Mouse (Mus musculus) limb, embryonic 11.5 days (tissue): ENCODE results near the gene Gab2. TPM values are rescaled to one million over a fixed set of nuclear protein-coding genes. Genes with fewer than 3 reads are reported as not detected.
A peak's percentile ranks its signal among the peaks of the same experiment; 100 is the strongest.

Experiments
- ATAC-seq: fragments of 200-750 bp; cut with Nextera tagmentation; 2 replicates; pipeline ENCODE4 v1.8.0; 2017; ENCODE audit warnings: low read depth; ENCODE audit not compliant: insufficient number of reproducible peaks, low FRiP score, low TSS enrichment
- DNase-seq: peaks from one replicate; pipeline ENCODE4 v3.0.0-alpha.2; 2015; ENCODE audit warnings: low spot score
- H3K27ac ChIP-seq: fragments of 300-500 bp; sonication (generic); replicated peaks from 2 replicates; pipeline ENCODE4 v1.5.1; 2014; ENCODE audit warnings: low read depth, mild to moderate bottlenecking, low read length
- H3K27me3 ChIP-seq: fragments of 300-500 bp; sonication (generic); 2 replicates; pipeline ENCODE4 v1.6.1; 2014; ENCODE audit warnings: mild to moderate bottlenecking, low read length, mixed read lengths; ENCODE audit not compliant: control insufficient read depth, insufficient read depth
- H3K36me3 ChIP-seq: fragments of 300-500 bp; sonication (generic); 2 replicates; pipeline ENCODE4 v1.6.1; 2014; ENCODE audit warnings: mild to moderate bottlenecking, low read length, moderate library complexity, mixed read lengths; ENCODE audit not compliant: control insufficient read depth, insufficient read depth
- H3K4me1 ChIP-seq: fragments of 300-500 bp; sonication (generic); 2 replicates; pipeline ENCODE4 v1.6.1; 2014; ENCODE audit warnings: low read length, mixed read lengths; ENCODE audit not compliant: control insufficient read depth, insufficient read depth
- H3K4me2 ChIP-seq: fragments of 300-500 bp; sonication (generic); 2 replicates; pipeline ENCODE4 v1.6.1; 2014; ENCODE audit warnings: low read depth, mild to moderate bottlenecking, moderate library complexity; ENCODE audit not compliant: severe bottlenecking
- H3K4me3 ChIP-seq: fragments of 300-500 bp; sonication (generic); 2 replicates; pipeline ENCODE4 v1.5.1; 2014; ENCODE audit warnings: low read depth, low read length
- H3K9ac ChIP-seq: fragments of 300-500 bp; sonication (generic); 2 replicates; pipeline ENCODE4 v1.6.1; 2014; ENCODE audit warnings: mild to moderate bottlenecking, low read length
- H3K9me3 ChIP-seq: fragments of 300-500 bp; sonication (generic); 2 replicates; pipeline ENCODE4 v1.6.1; 2016; ENCODE audit warnings: low read length; ENCODE audit not compliant: control insufficient read depth
- WGBS: fragments of 180-500 bp; shearing (Covaris S2); extraction: QIAGEN DNeasy Blood & Tissue Kit; methylation state at CpG from one replicate; pipeline ENCODE4 v1.1.7; 2014; 5-methylcytosine and 5-hydroxymethylcytosine counted together
- polyA plus RNA-seq: library from polyadenylated mRNA; unstranded; fragments of >200 nt; fragmentation: Nextera tagmentation; extraction: Ambion mirVana; gene quantifications from 2 replicates; pipeline ENCODE4 v1.2.1, GENCODE M21; 2014

The Gab2 gene
- polyA plus RNA-seq, 1 experiment from 2014 or later = 3.3 TPM

DNA sequence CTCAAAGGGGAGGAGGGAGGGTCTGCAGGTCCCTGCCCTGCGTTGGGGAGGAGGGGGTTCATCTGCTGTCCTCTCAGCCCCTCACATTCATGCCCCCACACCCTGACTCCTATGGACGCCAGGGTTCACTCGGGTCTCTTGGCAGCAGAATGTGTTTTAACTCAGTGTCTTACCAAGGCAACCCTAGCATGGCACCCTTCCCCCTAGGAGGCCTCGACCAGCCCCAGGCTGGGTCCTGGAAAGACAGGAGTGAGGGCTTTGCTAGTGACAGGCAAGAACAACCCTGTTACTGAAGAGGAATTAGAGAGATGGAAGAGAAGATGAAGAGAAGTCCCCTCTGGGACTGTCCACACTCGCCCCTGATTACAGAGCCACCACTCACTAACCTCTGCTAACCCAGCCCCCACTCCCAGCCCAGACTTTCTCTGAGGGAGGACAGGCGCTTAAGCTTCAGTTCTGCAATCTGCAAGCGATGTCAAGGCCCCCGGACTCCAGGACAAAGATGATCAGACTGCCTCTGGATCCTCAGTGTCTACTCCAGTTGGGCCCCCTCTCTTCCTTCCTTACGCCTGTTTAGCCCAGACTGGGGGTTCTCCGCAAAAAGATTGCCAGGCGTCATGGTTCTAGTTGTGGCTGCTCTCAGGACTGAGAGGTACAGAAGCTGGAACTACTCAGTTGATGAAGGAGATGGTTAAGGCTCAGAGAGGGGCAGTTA is 249.7 kb downstream of the Gab2 start:
- H3K4me2 ChIP-seq = peak overlapping the region; percentile 56
- 71% methylated on average over 11 of the region's 11 CpGs for WGBS
- H3K4me1 ChIP-seq = peaks cover 6% of the 10 kb centered on the region; the same call in 1 of the 2 replicates
- H3K36me3 ChIP-seq = no peaks in the 10 kb centered on the region
- no peaks in the 10 kb centered on the region for H3K9me3 ChIP-seq
- peak overlapping the region; percentile 80 for H3K4me3 ChIP-seq
- H3K27me3 ChIP-seq = peaks cover 7% of the 10 kb centered on the region
- no peak overlapping the region for H3K27ac ChIP-seq
- ATAC-seq = no peak
- no peak for DNase-seq
- peak overlapping the region; percentile 12 for H3K9ac ChIP-seq

DNA sequence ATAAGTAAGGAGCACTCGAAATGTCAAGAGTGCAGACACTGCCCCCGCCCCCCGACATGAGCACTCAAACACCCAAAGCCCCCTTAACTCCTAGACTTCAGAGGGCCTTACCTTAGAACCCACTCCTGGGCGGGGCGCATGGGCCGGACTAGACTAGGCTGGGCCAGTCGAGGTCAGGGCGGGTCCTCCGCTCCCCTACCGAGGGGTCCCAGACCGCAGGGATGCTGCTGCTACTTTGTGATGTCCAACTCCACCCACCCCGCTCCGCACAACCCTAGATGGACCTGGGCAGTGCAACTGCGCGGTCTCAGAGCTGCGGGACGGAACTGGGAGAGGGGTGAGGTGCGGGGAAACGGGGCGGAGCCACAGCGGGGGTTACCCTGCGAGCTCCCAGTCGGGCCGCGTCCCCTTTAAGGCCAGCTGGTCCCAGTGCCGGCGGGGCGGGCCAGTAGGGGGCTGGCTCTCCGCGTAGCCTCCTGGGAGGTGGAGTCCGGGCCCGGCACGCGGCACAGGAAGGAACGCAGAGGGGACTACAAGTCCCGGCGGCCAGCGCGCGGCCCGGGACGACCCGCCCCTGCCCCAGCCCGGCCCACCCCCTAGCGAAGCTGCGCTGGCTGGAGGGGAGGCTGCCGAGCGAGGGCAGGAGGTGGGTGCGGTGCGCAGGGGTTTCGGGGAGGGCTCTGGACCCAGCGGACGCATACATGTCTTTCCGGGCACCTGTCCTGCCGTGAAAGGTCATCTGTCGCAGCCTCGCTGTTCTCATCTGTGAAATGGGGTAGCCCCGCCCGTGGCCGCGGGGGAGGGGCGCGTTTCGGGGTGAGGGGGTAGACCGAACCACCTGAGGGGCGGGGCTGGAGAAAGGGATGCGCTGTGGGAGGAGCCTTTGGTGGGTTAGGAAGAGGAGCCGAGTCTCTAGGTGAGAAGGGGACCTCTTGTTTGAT is 250.6 kb downstream of the Gab2 start, which contains the start of the genes Usp35 and Kctd21:
Usp35 (minus strand) TSS at position 295 of the 941 bp plus-strand sequence.
Kctd21 (plus strand) TSS at position 602 of the 941 bp plus-strand sequence.
- Histone ChIP-seq H3K27ac (no peak within 1 kb of the TSS), H3K9ac (peak within 1 kb of the TSS; percentile 68), H3K4me3 (peak within 1 kb of the TSS; percentile 80), H3K4me1 (peaks cover 6% of the 10 kb centered on the region; the same call in 1 of the 2 replicates), H3K4me2 (peak within 1 kb of the TSS; percentile 77), H3K36me3 (no peaks in the 10 kb centered on the region), H3K27me3 (no peaks in the 10 kb centered on the region), H3K9me3 (no peaks in the 10 kb centered on the region)
- ATAC-seq (peak; percentile 98), DNase-seq (peak; percentile 95)
- under 1% methylated on average over 63 of the region's 68 CpGs for WGBS

- no peaks in the 10 kb centered on the region for H3K9me3 ChIP-seq
- peak overlapping the region; percentile 77 for H3K4me2 ChIP-seq
- no peak for ATAC-seq
- peak overlapping the region; percentile 68 for H3K9ac ChIP-seq
- H3K27me3 ChIP-seq = no peaks in the 10 kb centered on the region
- peaks cover 6% of the 10 kb centered on the region; the same call in 1 of the 2 replicates for H3K4me1 ChIP-seq
- no peak overlapping the region for H3K27ac ChIP-seq
- DNase-seq = no peak
- no peaks in the 10 kb centered on the region for H3K36me3 ChIP-seq
- peak overlapping the region; percentile 80 for H3K4me3 ChIP-seq
- 5% methylated on average over 9 of the region's 9 CpGs for WGBS
Observed at GRCm38 (mm10) chr7:97332667-97333041, 251.3 kb downstream of the Gab2 start.

- H3K9me3 ChIP-seq = no peaks in the 10 kb centered on the region
- WGBS = 91% methylated on average over 6 of the region's 6 CpGs
- DNase-seq (no peak), ATAC-seq (no peak)
- H3K36me3 ChIP-seq = no peaks in the 10 kb centered on the region
- no peak overlapping the region for H3K27ac ChIP-seq
- H3K4me1 ChIP-seq = peaks cover 6% of the 10 kb centered on the region; the same call in 1 of the 2 replicates
- peak overlapping the region; percentile 77; the same call in 1 of the 2 replicates for H3K4me2 ChIP-seq
- H3K9ac ChIP-seq = no peak overlapping the region
- no peaks in the 10 kb centered on the region for H3K27me3 ChIP-seq
- H3K4me3 ChIP-seq = no peak overlapping the region; the same call in 1 of the 2 replicates
Observed at GRCm38 (mm10) chr7:97333113-97333898, 251.9 kb downstream of the Gab2 start.

- WGBS = 95% methylated on average over 2 of the region's 2 CpGs
- Histone ChIP-seq H3K4me2 (no peak overlapping the region), H3K4me3 (no peak overlapping the region), H3K9me3 (no peaks in the 10 kb centered on the region), H3K27me3 (no peaks in the 10 kb centered on the region), H3K9ac (no peak overlapping the region), H3K4me1 (peaks cover 6% of the 10 kb centered on the region; the same call in 1 of the 2 replicates), H3K27ac (no peak overlapping the region), H3K36me3 (no peaks in the 10 kb centered on the region)
- DNase-seq (no peak), ATAC-seq (no peak)
Observed at GRCm38 (mm10) chr7:97334406-97334805, 253.0 kb downstream of the Gab2 start.

GRCm38 (mm10) chr7:97336678-97337077 is 255.3 kb downstream of the Gab2 start:
- 87% methylated on average over 1 of the region's 1 CpGs for WGBS
- no peak overlapping the region for H3K27ac ChIP-seq
- no peak for DNase-seq
- H3K4me3 ChIP-seq = no peak overlapping the region
- H3K36me3 ChIP-seq = no peaks in the 10 kb centered on the region
- no peak for ATAC-seq
- no peak overlapping the region for H3K9ac ChIP-seq
- no peak overlapping the region for H3K4me2 ChIP-seq
- H3K4me1 ChIP-seq = peaks cover 3% of the 10 kb centered on the region; the same call in 1 of the 2 replicates
- no peaks in the 10 kb centered on the region for H3K9me3 ChIP-seq
- H3K27me3 ChIP-seq = no peaks in the 10 kb centered on the region

DNA sequence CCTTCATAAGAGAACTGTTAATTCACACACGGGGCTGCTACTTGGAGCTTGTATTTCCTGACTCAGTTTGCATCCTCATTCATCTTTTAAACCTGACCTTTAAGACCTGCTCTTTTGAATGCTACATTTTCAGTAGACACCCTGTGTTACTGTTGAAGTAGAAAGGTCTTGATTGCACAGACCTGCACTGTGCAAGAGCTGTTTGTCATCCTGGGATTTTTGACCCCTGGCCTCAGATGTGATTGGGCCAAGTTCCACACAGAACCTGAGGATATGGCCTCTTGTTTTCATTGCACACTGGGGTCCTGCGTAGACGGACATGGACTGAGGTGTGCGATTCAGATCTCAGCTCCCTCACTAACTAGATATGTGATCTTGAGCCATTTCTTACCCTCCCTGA is 257.2 kb downstream of the Gab2 start:
- ATAC-seq (no peak), DNase-seq (no peak)

GRCm38 (mm10) chr7:97339623-97340022 is 258.2 kb downstream of the Gab2 start:
- no peak for ATAC-seq
- H3K9ac ChIP-seq = no peak overlapping the region
- no peaks in the 10 kb centered on the region for H3K4me1 ChIP-seq
- no peak overlapping the region for H3K4me2 ChIP-seq
- no peaks in the 10 kb centered on the region for H3K9me3 ChIP-seq
- no peaks in the 10 kb centered on the region for H3K27me3 ChIP-seq
- no peak for DNase-seq
- no peak overlapping the region for H3K4me3 ChIP-seq
- no peaks in the 10 kb centered on the region for H3K36me3 ChIP-seq
- no peak overlapping the region for H3K27ac ChIP-seq
- WGBS = 88% methylated on average over 7 of the region's 7 CpGs

More for the DNA sequence above, 257.2 kb downstream of the Gab2 start:
- no peaks in the 10 kb centered on the region for H3K36me3 ChIP-seq
- no peak overlapping the region for H3K27ac ChIP-seq
- WGBS = 83% methylated on average over 4 of the region's 4 CpGs
- H3K9me3 ChIP-seq = no peaks in the 10 kb centered on the region
- H3K27me3 ChIP-seq = no peaks in the 10 kb centered on the region
- no peak overlapping the region for H3K9ac ChIP-seq
- no peak overlapping the region for H3K4me3 ChIP-seq
- no peaks in the 10 kb centered on the region for H3K4me1 ChIP-seq
- no peak overlapping the region for H3K4me2 ChIP-seq
